Mouse (Mus musculus): ENCODE data around the gene Cux2. TPM values are rescaled to one million over a fixed set of nuclear protein-coding genes. Genes with fewer than 3 reads are reported as not detected.

The Cux2 gene
- polyA plus RNA-seq, 1 experiment = 1.2 TPM

- H3K4me1 ChIP-seq (ENCODE audit: control insufficient read depth, insufficient read depth, low read length) = peaks cover 4% of the 10 kb centered on the region; the same call in 1 of the 2 replicates
- WGBS = 9% methylated on average over 17 of the region's 17 CpGs
These were observed 206.6 kb downstream of the Cux2 start for GRCm38 (mm10) chr5:121843138-121843905.

GRCm38 (mm10) chr5:121842665-121843118 lies 207.2 kb downstream of the Cux2 start:
- peak; percentile 92 for TF ChIP-seq CTCF (IDR thresholded peaks at IDR 0.05; ENCODE audit: control insufficient read depth, insufficient read depth, low read length)
- peak; percentile 31; the same call in 1 of the 2 replicates for TF ChIP-seq POLR2A (IDR thresholded peaks at IDR 0.05; ENCODE audit: borderline replicate concordance, control insufficient read depth, low read depth, low read length)
- Histone ChIP-seq H3K4me1 (ENCODE audit: control insufficient read depth, insufficient read depth, low read length) (peaks cover 2% of the 10 kb centered on the region; the same call in 1 of the 2 replicates), H3K4me3 (replicated peaks; ENCODE audit: control insufficient read depth, low read depth, low read length) (peak overlapping the region; percentile 59), H3K27ac (ENCODE audit: control insufficient read depth, insufficient read depth, low read depth, low read length, poor library complexity) (no peak overlapping the region; the same call in 1 of the 2 replicates)
- WGBS = 1% methylated on average over 33 of the region's 33 CpGs

More at GRCm38 (mm10) chr5:121843138-121843905, 206.6 kb downstream of the Cux2 start:
- no peak for TF ChIP-seq POLR2A (IDR thresholded peaks at IDR 0.05; ENCODE audit: borderline replicate concordance, control insufficient read depth, low read depth, low read length)
- no peak for TF ChIP-seq CTCF (IDR thresholded peaks at IDR 0.05; ENCODE audit: control insufficient read depth, insufficient read depth, low read length)
- no peak overlapping the region for H3K4me3 ChIP-seq (replicated peaks; ENCODE audit: control insufficient read depth, low read depth, low read length)
- H3K27ac ChIP-seq (ENCODE audit: control insufficient read depth, insufficient read depth, low read depth, low read length, poor library complexity) = no peak overlapping the region

GRCm38 (mm10) chr5:121841973-121842372 lies 207.9 kb downstream of the Cux2 start:
- no peak overlapping the region for H3K4me3 ChIP-seq (replicated peaks; ENCODE audit: control insufficient read depth, low read depth, low read length)
- TF ChIP-seq CTCF (IDR thresholded peaks at IDR 0.05; ENCODE audit: control insufficient read depth, insufficient read depth, low read length) (no peak), POLR2A (IDR thresholded peaks at IDR 0.05; ENCODE audit: borderline replicate concordance, control insufficient read depth, low read depth, low read length) (no peak)
- WGBS = 39% methylated on average over 10 of the region's 10 CpGs
- H3K27ac ChIP-seq (ENCODE audit: control insufficient read depth, insufficient read depth, low read depth, low read length, poor library complexity) = no peak overlapping the region
- H3K4me1 ChIP-seq (ENCODE audit: control insufficient read depth, insufficient read depth, low read length) = peaks cover 2% of the 10 kb centered on the region; the same call in 1 of the 2 replicates

- TF ChIP-seq POLR2A (IDR thresholded peaks at IDR 0.05; ENCODE audit: borderline replicate concordance, control insufficient read depth, low read depth, low read length) = no peak
- TF ChIP-seq CTCF (IDR thresholded peaks at IDR 0.05; ENCODE audit: control insufficient read depth, insufficient read depth, low read length) = no peak
- H3K4me1 ChIP-seq (ENCODE audit: control insufficient read depth, insufficient read depth, low read length) = peaks cover 2% of the 10 kb centered on the region; the same call in 1 of the 2 replicates
- no peak overlapping the region for H3K27ac ChIP-seq (ENCODE audit: control insufficient read depth, insufficient read depth, low read depth, low read length, poor library complexity)
- WGBS = 93% methylated on average over 9 of the region's 9 CpGs
- H3K4me3 ChIP-seq (replicated peaks; ENCODE audit: control insufficient read depth, low read depth, low read length) = no peak overlapping the region
These were observed 208.4 kb downstream of the Cux2 start for GRCm38 (mm10) chr5:121841516-121841915.

- Histone ChIP-seq H3K27ac (ENCODE audit: control insufficient read depth, insufficient read depth, low read depth, low read length, poor library complexity) (peak overlapping the region; percentile 96), H3K4me3 (replicated peaks; ENCODE audit: control insufficient read depth, low read depth, low read length) (peak overlapping the region; percentile 10), H3K4me1 (ENCODE audit: control insufficient read depth, insufficient read depth, low read length) (peaks cover 1% of the 10 kb centered on the region; the same call in 1 of the 2 replicates)
- no peak for TF ChIP-seq CTCF (IDR thresholded peaks at IDR 0.05; ENCODE audit: control insufficient read depth, insufficient read depth, low read length)
- no peak for TF ChIP-seq POLR2A (IDR thresholded peaks at IDR 0.05; ENCODE audit: borderline replicate concordance, control insufficient read depth, low read depth, low read length)
- 20% methylated on average over 7 of the region's 7 CpGs for WGBS
These were observed 210.8 kb downstream of the Cux2 start for GRCm38 (mm10) chr5:121839128-121839473.

- H3K4me1 ChIP-seq (ENCODE audit: control insufficient read depth, insufficient read depth, low read length) = peaks cover 1% of the 10 kb centered on the region; the same call in 1 of the 2 replicates
- WGBS = under 1% methylated on average over 46 of the region's 46 CpGs
These were observed 211.4 kb downstream of the Cux2 start for GRCm38 (mm10) chr5:121838341-121839127.

GRCm38 (mm10) chr5:121837441-121838340 lies 212.2 kb downstream of the Cux2 start, which contains the start of gene Sh2b3:
Gene Sh2b3, minus strand, starts transcription at chr5:121837646.
- Histone ChIP-seq H3K4me1 (ENCODE audit: control insufficient read depth, insufficient read depth, low read length) (peaks cover 5% of the 10 kb centered on the region), H3K27ac (ENCODE audit: control insufficient read depth, insufficient read depth, low read depth, low read length, poor library complexity) (peak within 1 kb of the TSS; percentile 100), H3K4me3 (replicated peaks; ENCODE audit: control insufficient read depth, low read depth, low read length) (peak within 1 kb of the TSS; percentile 89)
- whole genome bisulfite sequencing = under 1% methylated on average over 35 of the region's 35 CpGs
- TF ChIP-seq POLR2A (IDR thresholded peaks at IDR 0.05; ENCODE audit: borderline replicate concordance, control insufficient read depth, low read depth, low read length) (no peak), CTCF (IDR thresholded peaks at IDR 0.05; ENCODE audit: control insufficient read depth, insufficient read depth, low read length) (no peak)

More at GRCm38 (mm10) chr5:121838341-121839127, 211.4 kb downstream of the Cux2 start:
- TF ChIP-seq CTCF (IDR thresholded peaks at IDR 0.05; ENCODE audit: control insufficient read depth, insufficient read depth, low read length) (no peak), POLR2A (IDR thresholded peaks at IDR 0.05; ENCODE audit: borderline replicate concordance, control insufficient read depth, low read depth, low read length) (peak; percentile 22)
- Histone ChIP-seq H3K4me3 (replicated peaks; ENCODE audit: control insufficient read depth, low read depth, low read length) (peak overlapping the region; percentile 47), H3K27ac (ENCODE audit: control insufficient read depth, insufficient read depth, low read depth, low read length, poor library complexity) (peak overlapping the region; percentile 96)
